Mouse (Mus musculus) CH12.LX (cell line): ENCODE measurements around the gene Avpi1.

Source experiments
- CTCF ChIP-seq, 2 experiments: IDR thresholded peaks in 1 of 2; conservative IDR thresholded peaks in 1 of 2; 2 replicates each; pipeline ENCODE4 v1.5.1; 2011 to 2012; ENCODE audit warnings: low read depth in 2 of 2, low read length in 2 of 2, improper control_type of control experiment in 1 of 2, inconsistent platforms in 1 of 2, mild to moderate bottlenecking in 1 of 2, moderate library complexity in 1 of 2
- EP300 ChIP-seq: IDR thresholded peaks from 2 replicates; pipeline ENCODE4 v1.6.1; 2011; ENCODE audit warnings: low read length, improper control_type of control experiment
- JUN ChIP-seq: IDR thresholded peaks from 2 replicates; pipeline ENCODE4 v1.6.1; 2011; ENCODE audit warnings: low read depth, mild to moderate bottlenecking, low read length, improper control_type of control experiment, moderate library complexity; ENCODE audit not compliant: insufficient read depth
- MXI1 ChIP-seq: IDR thresholded peaks from 2 replicates; pipeline ENCODE4 v1.6.1; 2011; ENCODE audit warnings: mild to moderate bottlenecking, low read depth, low read length, improper control_type of control experiment
- POLR2A ChIP-seq: IDR thresholded peaks from 2 replicates; pipeline ENCODE4 v1.6.1; 2011; ENCODE audit warnings: low read depth, mild to moderate bottlenecking, improper control_type of control experiment, low read length
- UBTF ChIP-seq: IDR thresholded peaks from 2 replicates; pipeline ENCODE4 v1.6.1; 2012; ENCODE audit warnings: low read depth, mild to moderate bottlenecking, inconsistent platforms, low read length, improper control_type of control experiment, moderate library complexity

DNA sequence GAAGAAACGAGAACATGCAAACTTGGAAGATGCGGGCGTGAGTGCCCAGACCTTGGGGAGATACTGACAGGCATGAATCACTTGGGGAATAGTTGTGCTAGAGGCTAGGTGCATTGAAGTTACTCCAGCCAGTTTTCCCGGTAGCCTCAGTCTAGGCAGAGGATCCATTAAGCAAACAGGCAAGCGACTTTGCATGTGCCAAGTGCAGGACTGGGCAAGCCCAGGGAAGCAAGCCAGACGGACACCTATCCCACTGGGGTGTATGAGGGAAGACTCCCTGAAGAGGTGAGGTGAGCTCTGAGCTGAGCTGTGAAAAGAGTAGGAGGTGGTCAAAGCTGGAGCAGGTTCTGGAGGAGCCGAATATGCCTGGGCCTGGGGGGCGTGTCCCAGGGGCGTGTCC is 38.6 kb upstream of the Avpi1 start:
- TF ChIP-seq UBTF: no peak
- TF ChIP-seq CTCF (conservative IDR thresholded peaks at IDR 0.05 in 1 of 2, IDR thresholded peaks at IDR 0.05 in 1 of 2; ENCODE audit: low read depth in 2 of 2, low read length in 2 of 2): no peak
- TF ChIP-seq MXI1: no peak
- TF ChIP-seq POLR2A: no peak
- TF ChIP-seq JUN: no peak
- TF ChIP-seq EP300: no peak
